Mouse (Mus musculus): ENCODE measurements around the gene Eif3b. TPM values are rescaled to one million over a fixed set of nuclear protein-coding genes. Genes with fewer than 3 reads are reported as not detected.
A peak's percentile ranks its signal among the peaks of the same experiment; 100 is the strongest.
"Not testable (repeated sequence)": the region's sequence is repeated elsewhere in the genome, so short reads cannot be mapped to it uniquely, and the experiment has no call there.

The Eif3b gene
- polyA plus RNA-seq, 1 experiment from 2014 or later: 81.7 TPM

- Histone ChIP-seq H3K9ac (no peak overlapping the region), H3K36me3 (no peaks in the 10 kb centered on the region), H3K27ac (no peak overlapping the region), H3K27me3 (no peaks in the 10 kb centered on the region), H3K9me3 (no peaks in the 10 kb centered on the region), H3K4me2 (no peak overlapping the region), H3K4me3 (no peak overlapping the region), H3K4me1 (replicated peaks) (no peaks in the 10 kb centered on the region)
- no peak for ATAC-seq (ENCODE audit: low FRiP score)
- 81% methylated on average over 6 of the region's 6 CpGs for WGBS
Observed at GRCm38 (mm10) chr5:140405126-140405525, 14.0 kb upstream of the Eif3b start.

GRCm38 (mm10) chr5:140406666-140407065 lies 12.5 kb upstream of the Eif3b start:
- H3K27me3 ChIP-seq: no peaks in the 10 kb centered on the region
- no peaks in the 10 kb centered on the region for H3K36me3 ChIP-seq
- no peaks in the 10 kb centered on the region for H3K4me1 ChIP-seq (replicated peaks)
- 73% methylated on average over 6 of the region's 6 CpGs for WGBS
- H3K9me3 ChIP-seq: no peaks in the 10 kb centered on the region
- no peak overlapping the region for H3K9ac ChIP-seq
- H3K4me3 ChIP-seq: no peak overlapping the region
- no peak overlapping the region for H3K27ac ChIP-seq
- no peak overlapping the region for H3K4me2 ChIP-seq
- ATAC-seq (ENCODE audit: low FRiP score): no peak

- Histone ChIP-seq H3K27me3 (no peaks in the 10 kb centered on the region), H3K9ac (no peak overlapping the region), H3K36me3 (no peaks in the 10 kb centered on the region), H3K27ac (no peak overlapping the region), H3K4me3 (no peak overlapping the region), H3K4me2 (no peak overlapping the region), H3K4me1 (replicated peaks) (no peaks in the 10 kb centered on the region), H3K9me3 (no peaks in the 10 kb centered on the region)
- ATAC-seq (ENCODE audit: low FRiP score): no peak
Observed at GRCm38 (mm10) chr5:140408801-140409200, 10.3 kb upstream of the Eif3b start.

GRCm38 (mm10) chr5:140411339-140411738 lies 7.8 kb upstream of the Eif3b start:
- H3K9me3 ChIP-seq: no peaks in the 10 kb centered on the region
- no peak for ATAC-seq (ENCODE audit: low FRiP score)
- H3K9ac ChIP-seq: no peak overlapping the region
- no peak overlapping the region for H3K4me3 ChIP-seq
- no peaks in the 10 kb centered on the region for H3K4me1 ChIP-seq (replicated peaks)
- H3K4me2 ChIP-seq: no peak overlapping the region
- H3K27ac ChIP-seq: no peak overlapping the region
- H3K36me3 ChIP-seq: no peaks in the 10 kb centered on the region
- 46% methylated on average over 8 of the region's 8 CpGs for WGBS
- H3K27me3 ChIP-seq: no peaks in the 10 kb centered on the region

- H3K27ac ChIP-seq: no peak overlapping the region
- H3K9me3 ChIP-seq: no peaks in the 10 kb centered on the region
- H3K9ac ChIP-seq: no peak overlapping the region
- no peaks in the 10 kb centered on the region for H3K27me3 ChIP-seq
- H3K4me2 ChIP-seq: no peak overlapping the region
- WGBS: 66% methylated on average over 4 of the region's 4 CpGs
- peaks cover 6% of the 10 kb centered on the region for H3K4me1 ChIP-seq (replicated peaks)
- H3K4me3 ChIP-seq: no peak overlapping the region
- no peaks in the 10 kb centered on the region for H3K36me3 ChIP-seq
- no peak for ATAC-seq (ENCODE audit: low FRiP score)
Observed at GRCm38 (mm10) chr5:140414647-140415046, 4.5 kb upstream of the Eif3b start.

- Histone ChIP-seq H3K27me3 (no peaks in the 10 kb centered on the region), H3K9me3 (no peaks in the 10 kb centered on the region), H3K4me2 (peak overlapping the region; percentile 95), H3K4me3 (peak overlapping the region; percentile 100), H3K36me3 (peaks cover 9% of the 10 kb centered on the region), H3K27ac (peak overlapping the region; percentile 94), H3K4me1 (replicated peaks) (peaks cover 33% of the 10 kb centered on the region), H3K9ac (peak overlapping the region; percentile 99)
- WGBS: under 1% methylated on average over 12 of the region's 12 CpGs
- ATAC-seq (ENCODE audit: low FRiP score): no peak
Observed at GRCm38 (mm10) chr5:140418106-140418488, 1.0 kb upstream of the Eif3b start.

- Histone ChIP-seq H3K9me3 (no peaks in the 10 kb centered on the region), H3K27ac (peak overlapping the region; percentile 94), H3K27me3 (no peaks in the 10 kb centered on the region), H3K4me1 (replicated peaks) (peaks cover 33% of the 10 kb centered on the region), H3K4me3 (peak overlapping the region; percentile 100), H3K9ac (peak overlapping the region; percentile 99), H3K36me3 (peaks cover 14% of the 10 kb centered on the region), H3K4me2 (peak overlapping the region; percentile 95)
- no peak; the same call in 1 of the 2 replicates for ATAC-seq (ENCODE audit: low FRiP score)
- WGBS: under 1% methylated on average over 48 of the region's 62 CpGs
Observed at GRCm38 (mm10) chr5:140419442-140420080, 433 bp downstream of the Eif3b start.

- H3K27me3 ChIP-seq: no peaks in the 10 kb centered on the region
- peaks cover 14% of the 10 kb centered on the region for H3K36me3 ChIP-seq
- peak overlapping the region; percentile 99 for H3K9ac ChIP-seq
- H3K27ac ChIP-seq: no peak overlapping the region
- H3K4me1 ChIP-seq (replicated peaks): peaks cover 33% of the 10 kb centered on the region
- WGBS: 76% methylated on average over 4 of the region's 4 CpGs
- peak overlapping the region; percentile 100 for H3K4me3 ChIP-seq
- ATAC-seq (ENCODE audit: low FRiP score): no peak
- H3K4me2 ChIP-seq: peak overlapping the region; percentile 95
- H3K9me3 ChIP-seq: no peaks in the 10 kb centered on the region
Observed at GRCm38 (mm10) chr5:140420616-140421015, 1.5 kb downstream of the Eif3b start.

- Histone ChIP-seq H3K9me3 (no peaks in the 10 kb centered on the region), H3K4me3 (no peak overlapping the region), H3K36me3 (peaks cover 57% of the 10 kb centered on the region), H3K4me2 (no peak overlapping the region), H3K4me1 (replicated peaks) (peaks cover 22% of the 10 kb centered on the region), H3K27me3 (no peaks in the 10 kb centered on the region), H3K9ac (no peak overlapping the region), H3K27ac (no peak overlapping the region)
- WGBS: 97% methylated on average over 17 of the region's 17 CpGs
- no peak for ATAC-seq (ENCODE audit: low FRiP score)
Observed at GRCm38 (mm10) chr5:140425016-140425783, 6.1 kb downstream of the Eif3b start.

GRCm38 (mm10) chr5:140439117-140439516 lies 20.0 kb downstream of the Eif3b start:
- not testable (repeated sequence) for H3K9me3 ChIP-seq; H3K4me2 ChIP-seq; H3K4me3 ChIP-seq; H3K27ac ChIP-seq; H3K9ac ChIP-seq; H3K27me3 ChIP-seq; ATAC-seq (ENCODE audit: low FRiP score); H3K4me1 ChIP-seq (replicated peaks)
- 92% methylated on average over 2 of the region's 6 CpGs for WGBS
- H3K36me3 ChIP-seq: peaks cover 88% of the 10 kb centered on the region

GRCm38 (mm10) chr5:140441406-140441805 lies 22.3 kb downstream of the Eif3b start:
- Histone ChIP-seq H3K27me3 (no peaks in the 10 kb centered on the region), H3K4me3 (no peak overlapping the region), H3K4me2 (no peak overlapping the region), H3K9me3 (no peaks in the 10 kb centered on the region), H3K9ac (no peak overlapping the region), H3K4me1 (replicated peaks) (no peaks in the 10 kb centered on the region), H3K27ac (no peak overlapping the region), H3K36me3 (peaks cover 91% of the 10 kb centered on the region)
- WGBS: 97% methylated on average over 3 of the region's 3 CpGs
- ATAC-seq (ENCODE audit: low FRiP score): no peak

GRCm38 (mm10) chr5:140444012-140444411 lies 24.9 kb downstream of the Eif3b start:
- peaks cover 70% of the 10 kb centered on the region for H3K36me3 ChIP-seq
- 93% methylated on average over 4 of the region's 4 CpGs for WGBS

GRCm38 (mm10) chr5:140445345-140445744 lies 26.2 kb downstream of the Eif3b start, which contains the start of gene Gm4869:
Gm4869 (plus strand) TSS chr5:140445645.
- peaks cover 6% of the 10 kb centered on the region for H3K4me1 ChIP-seq (replicated peaks)
- peaks cover 60% of the 10 kb centered on the region for H3K36me3 ChIP-seq
- no peaks in the 10 kb centered on the region for H3K27me3 ChIP-seq
- no peaks in the 10 kb centered on the region for H3K9me3 ChIP-seq
- no peak within 1 kb of the TSS for H3K4me3 ChIP-seq
- 98% methylated on average over 5 of the region's 5 CpGs for WGBS
- no peak for ATAC-seq (ENCODE audit: low FRiP score)
- no peak within 1 kb of the TSS for H3K9ac ChIP-seq
- H3K27ac ChIP-seq: no peak within 1 kb of the TSS
- no peak within 1 kb of the TSS for H3K4me2 ChIP-seq

More at GRCm38 (mm10) chr5:140444012-140444411, 24.9 kb downstream of the Eif3b start:
- Histone ChIP-seq H3K9ac (no peak overlapping the region), H3K4me3 (no peak overlapping the region), H3K9me3 (no peaks in the 10 kb centered on the region), H3K4me2 (no peak overlapping the region), H3K27me3 (no peaks in the 10 kb centered on the region), H3K27ac (no peak overlapping the region), H3K4me1 (replicated peaks) (peaks cover under 1% of the 10 kb centered on the region; the same call in 1 of the 2 replicates)
- ATAC-seq (ENCODE audit: low FRiP score): no peak
